Mouse (Mus musculus) CH12.LX (cell line): Measurements from ENCODE around the gene Hmox2.

Source experiments
- BHLHE40 ChIP-seq: IDR thresholded peaks from 2 replicates; pipeline ENCODE4 v1.6.1; 2011; ENCODE audit warnings: mild to moderate bottlenecking, low read depth, low read length, improper control_type of control experiment
- CTCF ChIP-seq, 2 experiments: IDR thresholded peaks in 1 of 2; conservative IDR thresholded peaks in 1 of 2; 2 replicates each; pipeline ENCODE4 v1.5.1; 2011 to 2012; ENCODE audit warnings: low read depth in 2 of 2, low read length in 2 of 2, improper control_type of control experiment in 1 of 2, inconsistent platforms in 1 of 2, mild to moderate bottlenecking in 1 of 2, moderate library complexity in 1 of 2
- E2F4 ChIP-seq: IDR thresholded peaks from 2 replicates; pipeline ENCODE4 v1.6.1; 2011; ENCODE audit warnings: low read depth, low read length, improper control_type of control experiment; ENCODE audit not compliant: insufficient replicate concordance
- GABPA ChIP-seq: IDR thresholded peaks from 2 replicates; pipeline ENCODE4 v1.6.1; 2012; ENCODE audit warnings: low read depth, low read length, improper control_type of control experiment, inconsistent platforms; ENCODE audit not compliant: insufficient replicate concordance
- JUN ChIP-seq: IDR thresholded peaks from 2 replicates; pipeline ENCODE4 v1.6.1; 2011; ENCODE audit warnings: low read depth, mild to moderate bottlenecking, low read length, improper control_type of control experiment, moderate library complexity; ENCODE audit not compliant: insufficient read depth
- MEF2A ChIP-seq: IDR thresholded peaks from 2 replicates; pipeline ENCODE4 v1.6.1; 2014; ENCODE audit warnings: low read depth, mild to moderate bottlenecking, inconsistent platforms, low read length, improper control_type of control experiment, borderline replicate concordance
- POLR2A ChIP-seq: IDR thresholded peaks from 2 replicates; pipeline ENCODE4 v1.6.1; 2011; ENCODE audit warnings: low read depth, mild to moderate bottlenecking, improper control_type of control experiment, low read length
- RAD21 ChIP-seq: IDR thresholded peaks from 2 replicates; pipeline ENCODE4 v1.6.1; 2011; ENCODE audit warnings: low read depth, mild to moderate bottlenecking, low read length, improper control_type of control experiment, moderate library complexity
- UBTF ChIP-seq: IDR thresholded peaks from 2 replicates; pipeline ENCODE4 v1.6.1; 2012; ENCODE audit warnings: low read depth, mild to moderate bottlenecking, inconsistent platforms, low read length, improper control_type of control experiment, moderate library complexity
- USF1 ChIP-seq: IDR thresholded peaks from 2 replicates; pipeline ENCODE4 v1.6.1; 2014; ENCODE audit warnings: low read depth, mild to moderate bottlenecking, inconsistent platforms, low read length, improper control_type of control experiment
- USF2 ChIP-seq: conservative IDR thresholded peaks from 2 replicates; pipeline ENCODE4 v1.6.1; 2011; ENCODE audit warnings: low read depth, low read length, improper control_type of control experiment

DNA sequence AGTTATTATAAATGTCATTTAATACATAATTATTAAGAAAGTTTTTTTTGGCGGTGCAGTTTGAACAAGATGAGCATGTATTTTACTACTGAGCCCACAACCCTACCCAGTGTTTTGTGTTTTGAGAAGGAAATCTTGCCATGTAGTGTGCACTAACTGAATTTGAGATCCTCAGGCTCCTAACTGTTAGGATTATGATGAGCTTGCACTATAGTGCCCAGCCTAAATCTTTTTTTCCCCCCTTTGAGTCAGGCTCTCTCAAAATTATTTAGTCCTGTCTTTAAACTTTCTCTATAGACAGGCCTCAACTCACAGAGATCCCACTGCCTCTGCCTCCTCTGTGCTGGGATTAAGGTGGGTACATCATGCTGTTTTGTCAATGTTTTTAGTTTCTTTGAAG is 1.4 kb downstream of the Hmox2 start:
- no peak for TF ChIP-seq USF2
- TF ChIP-seq BHLHE40: no peak
- TF ChIP-seq CTCF (conservative IDR thresholded peaks at IDR 0.05 in 1 of 2, IDR thresholded peaks at IDR 0.05 in 1 of 2; ENCODE audit: low read depth in 2 of 2, low read length in 2 of 2): no peak
- no peak for TF ChIP-seq E2F4
- TF ChIP-seq MEF2A: no peak
- TF ChIP-seq GABPA: no peak
- no peak for TF ChIP-seq UBTF
- TF ChIP-seq RAD21: no peak
- TF ChIP-seq POLR2A: no peak
- no peak for TF ChIP-seq JUN
- no peak for TF ChIP-seq USF1
